Mouse (Mus musculus) embryonic facial prominence, embryonic 13.5 days (tissue): ENCODE results near the gene Cd2. TPM values are rescaled to one million over a fixed set of nuclear protein-coding genes. Genes with fewer than 3 reads are reported as not detected.

ENCODE experiments used
- ATAC-seq: fragments of 200-750 bp; cut with Nextera tagmentation; 2 replicates; pipeline ENCODE4 v1.8.0; 2017; ENCODE audit warnings: low read depth; ENCODE audit not compliant: insufficient number of reproducible peaks, insufficient read depth, low FRiP score, low TSS enrichment
- H3K27ac ChIP-seq: fragments of 300-500 bp; sonication (generic); 2 replicates; pipeline ENCODE4 v1.5.1; 2015; ENCODE audit warnings: moderate library complexity, mild to moderate bottlenecking, inconsistent platforms
- H3K27me3 ChIP-seq: fragments of 300-500 bp; sonication (generic); 2 replicates; pipeline ENCODE4 v1.6.1; 2015; ENCODE audit warnings: mild to moderate bottlenecking, inconsistent platforms
- H3K36me3 ChIP-seq: fragments of 300-500 bp; sonication (generic); 2 replicates; pipeline ENCODE4 v1.6.1; 2015; ENCODE audit warnings: mild to moderate bottlenecking, inconsistent platforms
- H3K4me1 ChIP-seq: fragments of 300-500 bp; sonication (generic); 2 replicates; pipeline ENCODE4 v1.6.1; 2015; ENCODE audit warnings: inconsistent platforms
- H3K4me2 ChIP-seq: fragments of 300-500 bp; sonication (generic); 2 replicates; pipeline ENCODE4 v1.6.1; 2015; ENCODE audit warnings: moderate library complexity, mild to moderate bottlenecking, inconsistent platforms
- H3K4me3 ChIP-seq: fragments of 300-500 bp; sonication (generic); 2 replicates; pipeline ENCODE4 v1.5.1; 2015; ENCODE audit warnings: mild to moderate bottlenecking, inconsistent platforms
- H3K9ac ChIP-seq: fragments of 300-500 bp; sonication (generic); 2 replicates; pipeline ENCODE4 v1.6.1; 2015; ENCODE audit warnings: mild to moderate bottlenecking, inconsistent platforms
- H3K9me3 ChIP-seq: fragments of 300-500 bp; sonication (generic); 2 replicates; pipeline ENCODE4 v1.6.1; 2016; ENCODE audit warnings: inconsistent platforms
- WGBS: fragments of 180-500 bp; shearing (Covaris S2); methylation state at CpG from one replicate; pipeline ENCODE4 v1.1.7; 2015; ENCODE audit warnings: mixed read lengths; 5-methylcytosine and 5-hydroxymethylcytosine counted together
- polyA plus RNA-seq: library from polyadenylated mRNA; unstranded; fragments of >200 nt; fragmentation: Nextera tagmentation; extraction: Ambion mirVana; gene quantifications from 2 replicates; pipeline ENCODE4 v1.2.1, GENCODE M21; 2015

The Cd2 gene
- polyA plus RNA-seq, 1 experiment from 2014 or later: not detected

DNA sequence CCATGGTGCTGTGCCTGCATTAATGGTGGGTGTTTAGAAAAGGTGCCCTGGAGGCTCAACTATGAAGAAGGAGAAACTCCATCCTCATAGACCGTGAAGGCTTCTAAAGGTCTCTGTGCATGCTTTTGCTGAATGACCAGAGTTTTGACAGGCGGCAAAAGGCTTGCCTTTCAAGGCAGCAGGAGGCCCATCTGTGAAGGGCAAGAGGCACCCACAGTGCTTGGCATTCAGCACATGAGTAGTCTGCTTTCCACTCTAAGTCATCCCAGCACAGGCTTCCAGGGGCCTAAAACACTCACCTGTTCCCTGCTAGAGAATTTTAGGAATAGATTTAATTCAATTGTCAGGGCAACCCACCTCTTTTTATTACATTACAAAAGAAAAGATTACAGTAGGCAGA is 17.3 kb upstream of the Cd2 start:
- Histone ChIP-seq H3K4me3 (no peak overlapping the region), H3K27ac (no peak overlapping the region), H3K36me3 (no peaks in the 10 kb centered on the region), H3K9me3 (no peaks in the 10 kb centered on the region), H3K4me1 (peaks cover 48% of the 10 kb centered on the region), H3K4me2 (no peak overlapping the region), H3K9ac (no peak overlapping the region), H3K27me3 (no peaks in the 10 kb centered on the region)
- 57% methylated on average over 2 of the region's 2 CpGs for WGBS
- no peak for ATAC-seq

DNA sequence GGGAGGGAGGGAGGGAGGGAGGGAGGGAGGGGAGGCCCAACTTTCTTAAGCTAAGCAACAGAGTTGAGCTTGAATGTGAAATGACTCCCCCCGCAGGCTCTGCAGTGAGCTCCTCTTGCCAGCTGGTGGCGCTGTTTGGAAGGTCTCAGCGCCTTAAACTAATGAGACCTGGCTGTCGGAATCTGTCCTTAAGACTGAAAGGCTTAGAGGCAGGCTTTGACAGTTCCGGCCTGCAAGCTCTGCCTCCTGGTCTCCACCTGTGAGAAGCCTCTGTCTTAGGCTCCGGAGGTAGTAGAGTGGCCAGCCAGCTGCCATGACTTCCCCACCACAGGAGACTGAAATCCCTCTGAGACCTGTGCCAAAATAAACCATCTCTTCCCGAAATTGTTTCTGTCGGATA is 16.4 kb upstream of the Cd2 start:
- ATAC-seq: no peak
- peak overlapping the region; percentile 22; the same call in 1 of the 2 replicates for H3K4me2 ChIP-seq
- peaks cover 45% of the 10 kb centered on the region for H3K4me1 ChIP-seq
- no peak overlapping the region for H3K9ac ChIP-seq
- 18% methylated on average over 8 of the region's 8 CpGs for whole genome bisulfite sequencing
- no peaks in the 10 kb centered on the region for H3K9me3 ChIP-seq
- no peaks in the 10 kb centered on the region for H3K36me3 ChIP-seq
- no peak overlapping the region for H3K27ac ChIP-seq
- H3K4me3 ChIP-seq: no peak overlapping the region
- no peaks in the 10 kb centered on the region for H3K27me3 ChIP-seq

DNA sequence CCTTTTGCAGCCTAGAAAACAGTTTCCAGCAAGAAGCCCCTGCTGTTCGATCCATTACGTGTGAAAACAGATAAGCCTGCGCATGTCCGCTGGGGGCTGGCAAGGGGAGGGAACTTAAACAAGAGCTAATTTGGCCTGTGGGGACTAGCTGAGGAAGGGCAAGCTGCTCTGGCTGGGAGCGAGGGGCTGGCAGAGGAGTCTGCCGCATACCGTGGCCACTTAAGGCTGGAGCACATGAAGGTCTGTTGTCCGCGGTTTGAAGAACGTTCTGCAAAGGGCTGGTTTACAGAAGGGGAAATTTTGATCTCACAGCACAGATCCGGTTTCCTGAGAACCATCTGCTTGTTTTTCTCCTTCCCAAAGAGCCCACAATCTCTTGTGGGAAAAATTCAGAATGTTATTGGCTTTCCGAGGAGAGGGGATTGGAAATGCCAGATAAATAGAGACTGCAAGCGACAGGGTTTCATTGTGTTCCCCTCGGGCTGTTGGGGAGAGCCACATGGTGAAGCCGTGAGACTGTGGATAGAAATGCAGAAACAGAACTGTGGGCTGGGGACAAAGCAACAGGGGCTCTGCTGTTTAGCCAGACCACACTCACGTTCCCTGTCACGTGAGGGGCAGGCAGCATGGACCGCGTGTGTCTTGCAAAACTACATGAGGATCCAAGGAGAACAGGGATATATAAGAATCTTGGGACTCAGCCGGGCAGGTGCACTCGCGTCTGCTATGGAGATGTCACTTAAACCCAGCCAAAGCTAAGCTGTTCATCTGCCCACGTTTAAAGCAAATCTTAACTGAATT is 12.7 kb upstream of the Cd2 start:
- no peaks in the 10 kb centered on the region for H3K36me3 ChIP-seq
- H3K9me3 ChIP-seq: no peaks in the 10 kb centered on the region
- H3K27ac ChIP-seq: peak overlapping the region; percentile 68; the same call in 1 of the 2 replicates
- peak overlapping the region; percentile 15 for H3K4me3 ChIP-seq
- H3K4me1 ChIP-seq: peaks cover 34% of the 10 kb centered on the region
- peak overlapping the region; percentile 54 for H3K4me2 ChIP-seq
- 18% methylated on average over 23 of the region's 23 CpGs for WGBS
- no peaks in the 10 kb centered on the region for H3K27me3 ChIP-seq
- H3K9ac ChIP-seq: peak overlapping the region; percentile 28
- no peak for ATAC-seq

DNA sequence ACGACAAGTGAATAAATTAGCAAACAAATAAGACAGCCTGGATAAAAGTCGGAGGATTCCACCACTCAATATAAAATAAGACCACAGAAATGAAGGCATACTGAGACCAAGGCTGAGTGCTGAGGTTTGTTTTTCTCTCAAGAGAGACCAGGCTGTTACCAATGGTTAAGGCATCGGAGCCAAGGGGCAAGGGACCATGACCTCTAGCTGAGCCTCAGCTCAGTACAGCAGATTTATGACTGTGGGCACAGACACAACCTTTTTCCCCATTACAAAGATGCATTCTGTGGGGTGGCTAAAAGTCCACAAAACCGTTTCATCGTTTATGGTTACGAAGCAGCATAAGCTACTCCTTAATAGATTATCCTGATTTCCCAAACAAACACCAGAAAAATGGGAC is 11.9 kb upstream of the Cd2 start:
- WGBS: 77% methylated on average over 6 of the region's 6 CpGs
- H3K4me2 ChIP-seq: peak overlapping the region; percentile 54; the same call in 1 of the 2 replicates

DNA sequence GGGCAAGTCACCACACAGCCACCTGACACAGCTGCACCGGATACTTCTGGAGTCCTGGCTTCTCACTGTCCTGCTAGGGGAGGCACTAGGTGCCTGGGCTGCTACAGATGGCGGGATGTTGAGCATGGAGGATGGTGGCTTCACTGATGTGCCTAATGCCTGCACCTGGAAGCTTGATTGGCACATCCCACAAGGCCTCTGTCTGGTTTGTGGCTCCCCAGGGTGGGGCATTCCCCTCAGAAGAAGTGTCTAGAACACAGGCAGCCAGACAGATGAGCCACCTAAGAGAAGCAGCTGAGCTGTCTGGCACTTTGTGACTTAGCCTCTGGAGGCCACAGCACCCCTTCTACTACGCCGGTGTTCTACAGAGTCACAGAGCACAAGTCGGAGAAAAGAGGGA is 9.5 kb upstream of the Cd2 start:
- H3K27ac ChIP-seq: no peak overlapping the region
- no peaks in the 10 kb centered on the region for H3K9me3 ChIP-seq
- no peak overlapping the region for H3K4me2 ChIP-seq
- H3K36me3 ChIP-seq: no peaks in the 10 kb centered on the region
- no peak overlapping the region for H3K9ac ChIP-seq
- no peaks in the 10 kb centered on the region for H3K27me3 ChIP-seq
- H3K4me1 ChIP-seq: peaks cover 20% of the 10 kb centered on the region
- 88% methylated on average over 5 of the region's 5 CpGs for WGBS
- ATAC-seq: no peak
- H3K4me3 ChIP-seq: no peak overlapping the region

More for the DNA sequence above, 11.9 kb upstream of the Cd2 start:
- Histone ChIP-seq H3K27ac (peak overlapping the region; percentile 68; the same call in 1 of the 2 replicates), H3K27me3 (no peaks in the 10 kb centered on the region), H3K4me1 (peaks cover 32% of the 10 kb centered on the region), H3K36me3 (no peaks in the 10 kb centered on the region), H3K9me3 (no peaks in the 10 kb centered on the region), H3K9ac (no peak overlapping the region), H3K4me3 (no peak overlapping the region)
- no peak for ATAC-seq

DNA sequence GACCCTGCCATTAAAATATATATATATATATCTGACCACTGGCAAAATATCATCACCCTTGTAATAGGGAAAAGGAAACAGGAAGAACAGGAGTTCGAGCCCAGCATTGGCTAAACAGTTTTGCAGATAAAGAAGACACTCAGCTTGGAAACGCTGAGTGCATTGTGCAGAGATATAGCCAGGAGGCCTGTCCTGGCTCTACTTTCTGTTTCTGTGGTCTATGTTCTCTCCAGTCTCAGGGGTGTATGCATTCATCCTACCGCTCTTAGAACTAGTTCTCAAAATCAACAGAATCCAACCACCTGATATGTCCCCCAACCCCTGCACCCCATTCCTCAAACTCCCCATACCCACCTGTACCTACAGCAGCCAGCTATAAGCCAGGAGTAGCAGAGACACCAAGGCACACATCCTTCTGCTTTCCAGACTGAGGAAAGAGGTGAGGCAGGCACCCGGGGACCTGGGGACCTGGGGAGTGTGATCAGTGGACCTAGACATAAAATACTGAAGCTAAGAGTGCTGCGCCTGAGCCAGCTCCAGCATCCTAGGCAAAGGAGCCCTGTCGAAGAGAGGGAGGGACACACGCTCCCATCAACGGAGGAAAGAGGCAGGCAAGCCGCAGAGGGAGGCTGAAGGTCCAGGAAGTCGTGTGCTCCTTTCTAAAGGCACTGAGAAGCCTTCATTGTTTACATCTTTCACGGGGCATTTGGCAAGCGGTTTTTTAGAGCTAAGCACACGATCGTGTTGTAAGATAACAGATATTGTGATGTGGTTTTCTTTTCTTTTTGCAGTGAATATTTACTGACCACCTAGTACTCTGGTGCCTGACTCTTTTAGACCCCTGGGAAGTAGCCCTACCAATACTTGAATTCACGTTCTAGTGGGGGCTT is 8.4 kb upstream of the Cd2 start:
- H3K27me3 ChIP-seq: no peaks in the 10 kb centered on the region
- H3K4me1 ChIP-seq: peaks cover 20% of the 10 kb centered on the region
- no peaks in the 10 kb centered on the region for H3K9me3 ChIP-seq
- no peaks in the 10 kb centered on the region for H3K36me3 ChIP-seq
- 54% methylated on average over 15 of the region's 15 CpGs for WGBS
- H3K4me3 ChIP-seq: no peak overlapping the region
- H3K9ac ChIP-seq: no peak overlapping the region
- no peak overlapping the region for H3K4me2 ChIP-seq
- H3K27ac ChIP-seq: no peak overlapping the region
- ATAC-seq: no peak

DNA sequence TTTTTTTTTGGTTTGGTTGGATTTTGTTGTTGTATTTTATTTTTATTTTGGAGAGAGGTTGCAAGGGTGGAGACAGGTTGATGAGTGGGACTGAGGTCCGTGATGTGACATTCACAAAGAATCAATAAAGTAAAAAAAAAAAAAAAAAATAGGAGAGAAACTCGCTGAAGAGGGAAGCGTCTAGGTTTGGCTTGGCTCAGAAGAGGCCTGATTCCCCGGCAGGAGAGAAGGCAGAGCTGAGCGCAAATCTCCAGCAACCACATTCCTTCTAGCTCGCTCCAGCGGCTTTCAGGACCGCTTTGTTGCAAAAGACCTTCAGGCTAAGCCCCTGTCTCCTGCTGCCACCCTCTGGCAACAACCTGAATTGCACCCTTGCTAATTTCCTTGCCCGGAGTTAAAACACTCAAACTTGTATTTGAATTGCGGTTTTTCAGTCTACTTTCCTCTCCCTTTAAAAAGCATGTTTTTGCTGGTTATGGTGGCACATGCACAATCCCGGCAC is 7.7 kb upstream of the Cd2 start:
- Histone ChIP-seq H3K36me3 (no peaks in the 10 kb centered on the region), H3K4me2 (no peak overlapping the region), H3K9ac (no peak overlapping the region), H3K27me3 (no peaks in the 10 kb centered on the region), H3K4me3 (no peak overlapping the region), H3K4me1 (peaks cover 16% of the 10 kb centered on the region), H3K9me3 (no peaks in the 10 kb centered on the region), H3K27ac (no peak overlapping the region)
- no peak for ATAC-seq
- WGBS: 4% methylated on average over 11 of the region's 11 CpGs

DNA sequence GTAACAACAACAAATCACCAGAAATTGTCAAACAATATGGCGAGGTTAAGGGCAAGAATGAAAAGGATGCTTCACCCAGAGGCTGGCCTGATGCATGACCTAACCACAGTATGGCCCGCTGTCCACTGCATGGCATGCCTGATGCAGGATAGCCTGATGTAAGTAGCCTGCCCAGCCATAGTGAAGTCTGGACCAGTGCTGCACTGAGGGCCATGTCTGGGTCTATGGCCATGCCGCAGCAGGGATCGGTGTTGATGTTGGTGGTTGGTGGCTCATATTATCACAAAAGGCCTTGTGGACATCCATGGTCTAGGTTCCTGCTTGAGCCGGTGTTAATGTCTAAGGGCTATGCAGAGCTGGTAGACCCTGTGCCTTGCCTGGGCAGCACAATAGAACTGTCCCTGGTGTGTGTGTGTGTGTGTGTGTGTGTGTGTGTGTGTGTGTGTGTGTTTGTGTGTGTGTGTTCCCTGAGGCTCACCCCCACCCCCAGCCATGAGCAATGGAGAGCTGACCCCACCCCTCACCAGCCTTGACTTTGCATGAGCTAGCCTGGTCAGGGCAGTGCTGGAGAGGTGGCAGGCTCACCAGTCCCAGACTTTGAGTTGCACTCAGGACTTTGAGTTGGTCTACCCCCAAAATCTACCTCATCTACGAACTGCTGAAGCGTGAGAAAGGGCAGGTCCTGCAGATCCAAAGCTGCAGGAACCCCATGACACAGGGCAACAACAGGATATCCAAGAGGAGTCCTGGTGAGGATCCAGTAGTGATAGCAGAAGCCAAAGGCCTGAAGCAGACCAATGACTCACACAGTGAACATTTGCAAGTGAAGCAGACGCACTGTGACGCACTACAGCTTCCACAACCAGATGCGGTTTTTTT is 7.0 kb upstream of the Cd2 start:
- Histone ChIP-seq H3K9ac (no peak overlapping the region), H3K36me3 (no peaks in the 10 kb centered on the region), H3K4me3 (no peak overlapping the region), H3K9me3 (no peaks in the 10 kb centered on the region), H3K27ac (no peak overlapping the region), H3K4me2 (no peak overlapping the region), H3K4me1 (peaks cover 9% of the 10 kb centered on the region), H3K27me3 (no peaks in the 10 kb centered on the region)
- 73% methylated on average over 10 of the region's 10 CpGs for WGBS
- ATAC-seq: 0 out of 2 replicates have a peak, but pooled peaks have one; percentile 24

DNA sequence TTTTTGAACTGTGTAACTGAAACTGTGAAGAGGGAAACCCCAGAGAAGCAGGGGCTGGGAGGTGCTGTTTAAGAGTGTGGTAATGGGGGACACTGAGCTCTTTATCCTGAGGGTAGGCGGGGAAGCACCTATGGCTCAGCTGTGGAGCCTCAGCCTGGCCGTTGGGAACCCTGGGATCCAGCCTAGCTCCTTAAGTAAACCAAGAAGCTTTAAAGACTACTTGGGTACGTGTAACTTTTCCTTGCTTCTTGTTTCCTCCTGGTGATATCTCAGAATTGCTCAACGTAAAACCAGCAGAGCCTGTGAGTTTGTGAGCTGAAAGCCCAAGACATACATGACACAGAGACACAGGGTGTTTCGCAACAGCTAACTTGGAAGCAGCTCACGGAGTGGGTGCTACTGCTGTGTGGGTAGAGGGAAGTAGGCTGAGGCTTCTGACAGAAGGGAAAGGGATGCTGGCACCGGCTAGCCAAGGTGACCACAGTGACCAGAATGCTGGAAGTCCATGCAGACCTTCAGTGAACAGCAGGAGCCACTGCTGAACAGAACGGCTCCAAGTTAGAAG is 5.9 kb upstream of the Cd2 start:
- no peaks in the 10 kb centered on the region for H3K36me3 ChIP-seq
- H3K27ac ChIP-seq: no peak overlapping the region
- H3K9ac ChIP-seq: no peak overlapping the region
- no peak overlapping the region for H3K4me3 ChIP-seq
- ATAC-seq: no peak
- H3K9me3 ChIP-seq: no peaks in the 10 kb centered on the region
- WGBS: 83% methylated on average over 8 of the region's 8 CpGs
- H3K4me2 ChIP-seq: no peak overlapping the region
- H3K27me3 ChIP-seq: no peaks in the 10 kb centered on the region
- H3K4me1 ChIP-seq: peaks cover 6% of the 10 kb centered on the region

DNA sequence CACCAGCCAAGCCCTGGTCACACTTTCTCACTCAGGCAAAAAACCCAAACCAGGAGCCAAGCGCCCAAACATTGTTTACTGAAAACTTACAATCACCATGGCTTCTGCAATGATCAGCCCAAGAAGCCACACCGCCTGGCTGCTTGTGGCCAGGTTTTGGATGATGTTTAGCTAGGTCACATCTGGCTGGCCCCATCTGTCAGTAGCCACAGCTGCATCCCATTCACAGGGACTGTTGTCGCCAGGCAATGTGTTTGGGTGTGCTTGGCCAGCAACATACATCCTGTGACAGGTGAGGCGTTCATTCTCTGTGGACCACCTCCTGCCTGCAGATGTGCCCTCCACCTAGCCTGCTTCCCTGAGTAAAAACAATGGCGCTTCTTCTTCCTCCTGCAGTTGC is 4.9 kb upstream of the Cd2 start:
- Histone ChIP-seq H3K9ac (no peak overlapping the region), H3K9me3 (no peaks in the 10 kb centered on the region), H3K4me1 (peaks cover 6% of the 10 kb centered on the region), H3K27ac (no peak overlapping the region), H3K4me3 (no peak overlapping the region), H3K4me2 (no peak overlapping the region), H3K27me3 (no peaks in the 10 kb centered on the region), H3K36me3 (no peaks in the 10 kb centered on the region)
- WGBS: 77% methylated on average over 5 of the region's 5 CpGs
- ATAC-seq: no peak
